ENCODE assay signal across 8 mouse cellular contexts in genomic region chr9:71617363-71617762, GRCm38 (mm10). TPM values are rescaled to one million over a fixed set of nuclear protein-coding genes. Genes with fewer than 3 reads are reported as not detected.
DNase-seq lines count a peak whose midpoint lies in the region; ATAC-seq and TF ChIP-seq lines count a peak whose summit lies in the region.

No protein-coding gene starts in this region.

- ATAC-seq in forebrain, postnatal 0 days = no peak
- ATAC-seq in forebrain, embryonic 15.5 days (replicated peaks) = no peak
- no peak for ATAC-seq in midbrain, postnatal 0 days (ENCODE audit: low FRiP score)
- ATAC-seq in midbrain, embryonic 13.5 days = no peak
- no peak for ATAC-seq in lung, embryonic 14.5 days (ENCODE audit: insufficient read depth)

- H3K36me3 ChIP-seq in forebrain, postnatal 0 days (ENCODE audit: insufficient read depth) = no peaks in the 10 kb centered on the region
- no peaks in the 10 kb centered on the region for H3K36me3 ChIP-seq in forebrain, embryonic 15.5 days
- no peaks in the 10 kb centered on the region for H3K36me3 ChIP-seq in midbrain, postnatal 0 days (ENCODE audit: insufficient read depth, low read length)
- no peaks in the 10 kb centered on the region for H3K36me3 ChIP-seq in midbrain, embryonic 13.5 days
- no peaks in the 10 kb centered on the region for H3K36me3 ChIP-seq in lung, embryonic 14.5 days (ENCODE audit: insufficient read depth)

- no peak overlapping the region for H3K4me2 ChIP-seq in forebrain, postnatal 0 days (ENCODE audit: low read depth)
- no peak overlapping the region for H3K4me2 ChIP-seq in forebrain, embryonic 15.5 days (replicated peaks)
- no peak overlapping the region for H3K4me2 ChIP-seq in midbrain, postnatal 0 days (ENCODE audit: low read depth, low read length, poor library complexity, severe bottlenecking)
- no peak overlapping the region for H3K4me2 ChIP-seq in midbrain, embryonic 13.5 days (replicated peaks)
- no peak overlapping the region for H3K4me2 ChIP-seq in lung, embryonic 14.5 days

- H3K4me1 ChIP-seq in forebrain, postnatal 0 days (ENCODE audit: insufficient read depth) = no peaks in the 10 kb centered on the region
- H3K4me1 ChIP-seq in forebrain, embryonic 15.5 days = no peaks in the 10 kb centered on the region
- H3K4me1 ChIP-seq in midbrain, postnatal 0 days (ENCODE audit: insufficient read depth, low read length) = no peaks in the 10 kb centered on the region
- no peaks in the 10 kb centered on the region for H3K4me1 ChIP-seq in midbrain, embryonic 13.5 days (replicated peaks)
- H3K4me1 ChIP-seq in bone marrow, adult 2 months (ENCODE audit: control insufficient read depth, insufficient read depth, low read length) = no peaks in the 10 kb centered on the region
- no peaks in the 10 kb centered on the region for H3K4me1 ChIP-seq in lung, embryonic 14.5 days (ENCODE audit: insufficient read depth)

- no peak for DNase-seq in forebrain, postnatal 0 days
- DNase-seq in midbrain, postnatal 0 days (ENCODE audit: low spot score) = peak; percentile 24
- peak; percentile 70 for DNase-seq in lung, embryonic 14.5 days
- DNase-seq in thymus, postnatal 25 days = peak; percentile 63
- DNase-seq in gastrocnemius, adult 18-20 months (ENCODE audit: low spot score) = no peak

- no peaks in the 10 kb centered on the region for H3K9me3 ChIP-seq in forebrain, postnatal 0 days (ENCODE audit: low read length)
- H3K9me3 ChIP-seq in forebrain, embryonic 15.5 days = no peaks in the 10 kb centered on the region
- H3K9me3 ChIP-seq in midbrain, postnatal 0 days (ENCODE audit: low read length) = no peaks in the 10 kb centered on the region
- no peaks in the 10 kb centered on the region for H3K9me3 ChIP-seq in midbrain, embryonic 13.5 days
- no peaks in the 10 kb centered on the region for H3K9me3 ChIP-seq in lung, embryonic 14.5 days (ENCODE audit: low read depth, low read length)

- TF ChIP-seq POLR2A in bone marrow, adult 2 months (IDR thresholded peaks at IDR 0.05; ENCODE audit: borderline replicate concordance, control insufficient read depth, low read depth, low read length) = no peak

- TF ChIP-seq CTCF in forebrain, postnatal 0 days (IDR thresholded peaks at IDR 0.05; ENCODE audit: low read depth) = peak; percentile 59
- peak; percentile 65 for TF ChIP-seq CTCF in midbrain, postnatal 0 days (IDR thresholded peaks at IDR 0.05)
- TF ChIP-seq CTCF in bone marrow, adult 2 months (IDR thresholded peaks at IDR 0.05; ENCODE audit: control insufficient read depth, insufficient read depth, low read length) = peak; percentile 66; the same call in 1 of the 2 replicates
- peak; percentile 76 for TF ChIP-seq CTCF in lung, embryonic 14.5 days (IDR thresholded peaks at IDR 0.05; ENCODE audit: low read depth)

- no peak overlapping the region for H3K4me3 ChIP-seq in forebrain, postnatal 0 days (ENCODE audit: low read depth, low read length)
- H3K4me3 ChIP-seq in forebrain, embryonic 15.5 days = no peak overlapping the region
- H3K4me3 ChIP-seq in midbrain, postnatal 0 days (ENCODE audit: low read depth, low read length) = no peak overlapping the region
- H3K4me3 ChIP-seq in midbrain, embryonic 13.5 days (replicated peaks) = no peak overlapping the region
- no peak overlapping the region for H3K4me3 ChIP-seq in bone marrow, adult 2 months (replicated peaks; ENCODE audit: control insufficient read depth, low read depth, low read length)
- no peak overlapping the region for H3K4me3 ChIP-seq in lung, embryonic 14.5 days (ENCODE audit: low read depth, low read length)

- no peak overlapping the region for H3K27ac ChIP-seq in forebrain, postnatal 0 days (ENCODE audit: low read depth, low read length)
- H3K27ac ChIP-seq in forebrain, embryonic 15.5 days (replicated peaks) = no peak overlapping the region
- H3K27ac ChIP-seq in midbrain, postnatal 0 days (ENCODE audit: low read depth, low read length) = no peak overlapping the region
- H3K27ac ChIP-seq in midbrain, embryonic 13.5 days = no peak overlapping the region
- no peak overlapping the region for H3K27ac ChIP-seq in bone marrow, adult 2 months (ENCODE audit: control insufficient read depth, insufficient read depth, low read depth, low read length, poor library complexity)
- no peak overlapping the region for H3K27ac ChIP-seq in lung, embryonic 14.5 days (ENCODE audit: low read depth)

- 64% methylated on average over 8 of the region's 8 CpGs for WGBS in forebrain, postnatal 0 days
- WGBS in forebrain, embryonic 15.5 days = 62% methylated on average over 8 of the region's 8 CpGs
- 59% methylated on average over 8 of the region's 8 CpGs for WGBS in midbrain, postnatal 0 days
- WGBS in midbrain, embryonic 13.5 days = 61% methylated on average over 8 of the region's 8 CpGs
- WGBS in bone marrow, adult 2 months = 51% methylated on average over 8 of the region's 8 CpGs
- WGBS in lung, embryonic 14.5 days = 51% methylated on average over 8 of the region's 8 CpGs

- no peaks in the 10 kb centered on the region for H3K27me3 ChIP-seq in forebrain, postnatal 0 days (ENCODE audit: insufficient read depth, low read length)
- no peaks in the 10 kb centered on the region for H3K27me3 ChIP-seq in forebrain, embryonic 15.5 days
- no peaks in the 10 kb centered on the region for H3K27me3 ChIP-seq in midbrain, postnatal 0 days (ENCODE audit: insufficient read depth, low read length)
- H3K27me3 ChIP-seq in midbrain, embryonic 13.5 days = no peaks in the 10 kb centered on the region
- no peaks in the 10 kb centered on the region for H3K27me3 ChIP-seq in lung, embryonic 14.5 days (ENCODE audit: insufficient read depth, low read length)

- no peak overlapping the region for H3K9ac ChIP-seq in forebrain, postnatal 0 days
- no peak overlapping the region for H3K9ac ChIP-seq in forebrain, embryonic 15.5 days (replicated peaks)
- no peak overlapping the region for H3K9ac ChIP-seq in midbrain, postnatal 0 days (replicated peaks; ENCODE audit: low read length, poor library complexity, severe bottlenecking)
- no peak overlapping the region for H3K9ac ChIP-seq in midbrain, embryonic 13.5 days (replicated peaks)
- H3K9ac ChIP-seq in lung, embryonic 14.5 days = no peak overlapping the region

RNA-seq across cellular contexts. Expression of gene Myzap, which starts 25.2 kb away (rescaled TPM):
- total RNA-seq in forebrain, postnatal 0 days (2014; rRNA removed) = 1.7 and 1.8 TPM in 2 replicates
- polyA plus RNA-seq in forebrain, postnatal 0 days (2015; fragmentation: Nextera tagmentation; extraction: Ambion mirVana) = 1.3 and 2.0 TPM in 2 replicates
- 1.8 and 2.0 TPM in 2 replicates for polyA plus RNA-seq in forebrain, embryonic 15.5 days (2015; fragmentation: Nextera tagmentation; extraction: Ambion mirVana)
- 0.99 and 1.4 TPM in 2 replicates for total RNA-seq in midbrain, postnatal 0 days (2014; rRNA removed)
- 1.9 and 2.1 TPM in 2 replicates for polyA plus RNA-seq in midbrain, postnatal 0 days (2015; fragmentation: Nextera tagmentation; extraction: Ambion mirVana)
- 2.4 and 2.6 TPM in 2 replicates for polyA plus RNA-seq in midbrain, embryonic 13.5 days (2015; fragmentation: Nextera tagmentation; extraction: Ambion mirVana)
- polyA plus RNA-seq in bone marrow, adult 2 months (2011; ENCODE audit: insufficient read depth, insufficient read length, low replicate concordance, missing spikeins) = 2.8 and 8.7 TPM in 2 replicates
- polyA plus RNA-seq in lung, embryonic 14.5 days (2014; fragmentation: Nextera tagmentation; extraction: Ambion mirVana) = 39.0 and 44.4 TPM in 2 replicates
- total RNA-seq in gastrocnemius, adult 18-20 months (2021) = 1 to 10 TPM; 3.8 to 3.9 TPM

Comparison
In these comparisons a context has a peak if more than half of its experiments do, and no peak if none do; other contexts are left out.
1. DNase-seq: peak in midbrain, postnatal 0 days (single experiment), lung, embryonic 14.5 days (single experiment) and thymus, postnatal 25 days (single experiment); none in forebrain, postnatal 0 days (single experiment) and gastrocnemius, adult 18-20 months (single experiment).
2. Peak in every context shown above with its lines, with median percentiles within 50 percentile points of each other: CTCF ChIP-seq.